Mouse (Mus musculus): ENCODE results near the gene 2210418O10Rik.
"Not testable (repeated sequence)": the region's sequence is repeated elsewhere in the genome, so short reads cannot be mapped to it uniquely, and the experiment has no call there.

2210418O10Rik gene

DNA sequence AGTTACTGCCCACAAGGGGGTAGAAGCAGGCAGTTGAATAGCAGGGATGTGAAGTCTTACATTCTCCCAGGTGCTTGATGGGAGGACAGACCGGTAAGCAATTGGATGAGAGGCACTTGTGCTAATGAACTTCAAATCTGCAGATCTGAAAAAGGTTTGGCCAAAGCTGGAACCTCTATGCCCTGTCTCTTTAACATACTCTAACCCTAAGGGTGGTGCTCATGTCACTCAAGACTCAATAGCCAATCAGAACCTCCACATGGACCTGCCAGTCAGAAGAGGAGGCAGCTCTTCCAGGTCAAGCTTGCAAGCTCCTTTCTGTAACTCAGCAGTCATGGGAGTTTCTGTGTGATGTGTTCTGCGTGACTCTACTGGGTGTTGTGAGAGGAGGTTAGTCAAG lies at the start of gene 2210418O10Rik:
Gene 2210418O10Rik (plus strand): TSS at position 301 of the 400 bp plus-strand sequence.
- not testable (repeated sequence) for DNase-seq (ENCODE audit: low spot score in 2 of 2)

DNA sequence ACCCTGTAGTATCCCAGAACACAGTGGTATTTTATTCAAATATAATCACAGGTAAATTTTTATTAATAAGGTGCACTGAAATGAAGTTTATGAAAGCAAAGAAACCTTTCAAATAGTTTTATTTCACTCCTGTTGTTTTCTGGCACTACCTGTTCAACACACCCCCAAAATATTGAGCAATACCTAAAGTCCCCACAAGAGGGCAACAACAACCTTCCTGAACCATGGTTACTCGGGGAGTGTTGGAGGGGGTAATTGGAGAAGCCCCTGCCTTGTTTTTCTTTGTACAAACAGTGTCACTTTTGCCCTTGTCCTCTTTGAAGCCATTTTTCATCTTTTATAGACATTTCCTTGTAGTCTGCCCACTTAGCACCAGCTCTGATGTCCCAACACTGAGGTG lies 22.1 kb downstream of the 2210418O10Rik start:
- not testable (repeated sequence) for DNase-seq (ENCODE audit: low spot score in 2 of 2)

All from spleen, postnatal 14 days (tissue).